16 mouse cellular contexts compared by ENCODE assay signal in the genomic region with DNA sequence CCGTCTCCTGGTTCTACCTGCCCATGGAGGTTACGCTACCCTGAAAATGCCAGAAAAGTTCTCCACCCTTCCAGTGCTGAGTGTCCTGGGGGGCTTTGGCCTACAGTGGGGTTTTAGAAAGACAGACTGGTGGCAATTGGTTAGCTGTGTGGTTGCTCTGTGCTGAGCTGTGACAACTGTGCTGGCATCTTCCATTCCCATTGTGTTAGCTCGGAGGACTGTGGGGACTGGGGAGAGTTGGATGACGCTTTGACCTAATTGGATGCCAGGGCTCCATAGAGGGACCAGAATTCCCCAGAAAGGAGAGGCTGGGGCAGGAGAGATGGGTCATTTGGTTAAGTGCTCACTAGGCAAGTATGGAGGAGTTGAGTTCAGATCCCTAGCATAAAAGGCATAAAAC. TPM values are rescaled to one million over a fixed set of nuclear protein-coding genes. Genes with fewer than 3 reads are reported as not detected.
"Had no signal": no experiment of that assay in that cellular context is flagged by ENCODE, and none has a peak within 500 bp of the region (broad histone marks: within the 10 kb centered on the region; RNA-seq: fewer than 3 reads in every experiment).

No protein-coding gene starts in this region.

- H3K27ac ChIP-seq: limb, embryonic 15.5 days; liver, embryonic 14.5 days; midbrain, embryonic 10.5 days; neural tube, embryonic 15.5 days; stomach, postnatal 0 days had no signal

- DNase-seq: kidney, adult 18-20 months; kidney, postnatal 10 days; kidney, postnatal 4 days; lung, adult 18-20 months; midbrain, embryonic 14.5 days; right cerebral cortex, adult 18-20 months; right cerebral cortex, postnatal 25 days; thymus, postnatal 4 days had no signal

- H3K4me2 ChIP-seq: limb, embryonic 15.5 days; neural tube, embryonic 15.5 days had no signal

- H3K27me3 ChIP-seq: limb, embryonic 15.5 days; neural tube, embryonic 15.5 days had no signal

- H3K9me3 ChIP-seq: limb, embryonic 15.5 days; midbrain, embryonic 10.5 days; neural tube, embryonic 15.5 days had no signal

- H3K4me3 ChIP-seq: left cerebral cortex, adult 2 months; limb, embryonic 15.5 days; midbrain, embryonic 10.5 days; myocyte; neural tube, embryonic 15.5 days had no signal

- H3K9ac ChIP-seq: limb, embryonic 15.5 days; liver, embryonic 14.5 days; neural tube, embryonic 15.5 days had no signal

RNA-seq across cellular contexts. Expression of gene Sh3d21, which starts 29.1 kb away (rescaled TPM):
- total RNA-seq: megakaryocyte, adult 5-6 weeks had no signal
